Mouse (Mus musculus): ENCODE measurements around the gene Olfr10. TPM values are rescaled to one million over a fixed set of nuclear protein-coding genes. Genes with fewer than 3 reads are reported as not detected.

The Olfr10 gene
- polyA plus RNA-seq, 1 experiment from 2014 or later: not detected

- H3K9me3 ChIP-seq (ENCODE audit: control insufficient read depth, low read length): no peaks in the 10 kb centered on the region
- ATAC-seq (ENCODE audit: low FRiP score) (no peak), DNase-seq (ENCODE audit: low spot score) (no peak)
- no peak overlapping the region for H3K4me2 ChIP-seq (replicated peaks; ENCODE audit: low read depth, low read length)
- H3K9ac ChIP-seq (ENCODE audit: low read depth, low read length): no peak overlapping the region
- no peak overlapping the region for H3K27ac ChIP-seq (ENCODE audit: low read depth, low read length)
- no peaks in the 10 kb centered on the region for H3K27me3 ChIP-seq (ENCODE audit: control insufficient read depth, insufficient read depth, low read length)
- 0 out of 2 replicates have a peak, but pooled peaks cover 2% of the 10 kb centered on the region for H3K36me3 ChIP-seq (ENCODE audit: control insufficient read depth, insufficient read depth, low read length)
- WGBS: 85% methylated on average over 11 of the region's 11 CpGs
- no peaks in the 10 kb centered on the region; the same call in 1 of the 2 replicates for H3K4me1 ChIP-seq (replicated peaks; ENCODE audit: control insufficient read depth, insufficient read depth, low read length)
- no peak overlapping the region for H3K4me3 ChIP-seq (ENCODE audit: low read depth, low read length)
Measured at GRCm38 (mm10) chr11:49264622-49265021, 39.9 kb upstream of the Olfr10 start.

DNA sequence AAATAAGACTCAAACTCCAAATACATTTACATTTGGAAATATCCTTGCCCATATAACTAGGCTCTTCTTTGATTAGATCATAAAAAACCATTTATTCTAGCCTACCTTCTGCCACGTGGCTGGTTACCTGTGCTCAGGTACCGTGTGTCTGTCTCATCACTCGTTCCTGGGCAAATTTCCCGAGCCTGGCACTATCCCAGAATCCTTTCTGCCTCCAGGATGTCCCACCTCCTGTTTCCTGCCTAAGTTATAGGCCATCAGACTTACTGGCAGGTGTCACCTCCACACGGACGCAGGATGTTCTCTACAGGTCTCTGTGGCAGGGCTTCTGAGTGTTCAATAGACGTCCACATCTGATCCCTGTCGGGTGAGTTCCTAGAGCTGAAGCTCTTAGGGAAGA, 39.4 kb upstream of the Olfr10 start:
- DNase-seq (ENCODE audit: low spot score): no peak
- no peaks in the 10 kb centered on the region; the same call in 1 of the 2 replicates for H3K4me1 ChIP-seq (replicated peaks; ENCODE audit: control insufficient read depth, insufficient read depth, low read length)
- H3K36me3 ChIP-seq (ENCODE audit: control insufficient read depth, insufficient read depth, low read length): 0 out of 2 replicates have a peak, but pooled peaks cover 2% of the 10 kb centered on the region
- H3K27me3 ChIP-seq (ENCODE audit: control insufficient read depth, insufficient read depth, low read length): no peaks in the 10 kb centered on the region
- 86% methylated on average over 8 of the region's 8 CpGs for WGBS
- no peak overlapping the region for H3K27ac ChIP-seq (ENCODE audit: low read depth, low read length)
- no peak overlapping the region for H3K9ac ChIP-seq (ENCODE audit: low read depth, low read length)
- no peaks in the 10 kb centered on the region for H3K9me3 ChIP-seq (ENCODE audit: control insufficient read depth, low read length)
- ATAC-seq (ENCODE audit: low FRiP score): no peak
- H3K4me2 ChIP-seq (replicated peaks; ENCODE audit: low read depth, low read length): no peak overlapping the region
- no peak overlapping the region for H3K4me3 ChIP-seq (ENCODE audit: low read depth, low read length)

DNA sequence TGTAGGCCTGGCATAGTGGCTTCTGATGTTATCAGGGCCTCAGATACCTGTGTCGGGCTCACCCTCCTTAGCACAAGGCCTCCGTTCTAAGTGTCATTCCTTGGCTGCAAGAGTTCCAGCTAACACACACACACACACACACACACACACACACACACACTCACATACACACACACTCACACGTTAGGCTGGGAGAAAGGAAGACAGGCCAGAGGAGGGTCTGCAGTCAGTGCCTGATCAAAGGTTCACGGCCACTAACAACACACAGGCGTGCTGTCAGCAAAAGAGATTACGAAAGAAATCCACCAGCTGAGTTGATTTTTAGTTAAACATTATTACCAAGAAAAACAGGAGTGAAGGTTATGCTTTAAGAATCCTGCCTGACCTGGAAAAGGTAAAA, 37.9 kb upstream of the Olfr10 start:
- H3K4me2 ChIP-seq (replicated peaks; ENCODE audit: low read depth, low read length): no peak overlapping the region
- no peak overlapping the region for H3K27ac ChIP-seq (ENCODE audit: low read depth, low read length)
- 0 out of 2 replicates have a peak, but pooled peaks cover 2% of the 10 kb centered on the region for H3K36me3 ChIP-seq (ENCODE audit: control insufficient read depth, insufficient read depth, low read length)
- H3K27me3 ChIP-seq (ENCODE audit: control insufficient read depth, insufficient read depth, low read length): no peaks in the 10 kb centered on the region
- no peak overlapping the region for H3K4me3 ChIP-seq (ENCODE audit: low read depth, low read length)
- 87% methylated on average over 6 of the region's 6 CpGs for WGBS
- H3K9me3 ChIP-seq (ENCODE audit: control insufficient read depth, low read length): no peaks in the 10 kb centered on the region
- H3K4me1 ChIP-seq (replicated peaks; ENCODE audit: control insufficient read depth, insufficient read depth, low read length): no peaks in the 10 kb centered on the region; the same call in 1 of the 2 replicates
- DNase-seq (ENCODE audit: low spot score): no peak
- no peak for ATAC-seq (ENCODE audit: low FRiP score)
- no peak overlapping the region for H3K9ac ChIP-seq (ENCODE audit: low read depth, low read length)

- H3K36me3 ChIP-seq (ENCODE audit: control insufficient read depth, insufficient read depth, low read length): no peaks in the 10 kb centered on the region
- no peak for ATAC-seq (ENCODE audit: low FRiP score)
- no peaks in the 10 kb centered on the region; the same call in 1 of the 2 replicates for H3K4me1 ChIP-seq (replicated peaks; ENCODE audit: control insufficient read depth, insufficient read depth, low read length)
- H3K4me2 ChIP-seq (replicated peaks; ENCODE audit: low read depth, low read length): no peak overlapping the region
- no peak overlapping the region for H3K27ac ChIP-seq (ENCODE audit: low read depth, low read length)
- H3K27me3 ChIP-seq (ENCODE audit: control insufficient read depth, insufficient read depth, low read length): no peaks in the 10 kb centered on the region
- no peak overlapping the region for H3K9ac ChIP-seq (ENCODE audit: low read depth, low read length)
- DNase-seq (ENCODE audit: low spot score): no peak
- H3K4me3 ChIP-seq (ENCODE audit: low read depth, low read length): no peak overlapping the region
- 90% methylated on average over 10 of the region's 10 CpGs for whole genome bisulfite sequencing
- H3K9me3 ChIP-seq (ENCODE audit: control insufficient read depth, low read length): no peaks in the 10 kb centered on the region
Measured at GRCm38 (mm10) chr11:49267316-49267715, 37.2 kb upstream of the Olfr10 start.

DNA sequence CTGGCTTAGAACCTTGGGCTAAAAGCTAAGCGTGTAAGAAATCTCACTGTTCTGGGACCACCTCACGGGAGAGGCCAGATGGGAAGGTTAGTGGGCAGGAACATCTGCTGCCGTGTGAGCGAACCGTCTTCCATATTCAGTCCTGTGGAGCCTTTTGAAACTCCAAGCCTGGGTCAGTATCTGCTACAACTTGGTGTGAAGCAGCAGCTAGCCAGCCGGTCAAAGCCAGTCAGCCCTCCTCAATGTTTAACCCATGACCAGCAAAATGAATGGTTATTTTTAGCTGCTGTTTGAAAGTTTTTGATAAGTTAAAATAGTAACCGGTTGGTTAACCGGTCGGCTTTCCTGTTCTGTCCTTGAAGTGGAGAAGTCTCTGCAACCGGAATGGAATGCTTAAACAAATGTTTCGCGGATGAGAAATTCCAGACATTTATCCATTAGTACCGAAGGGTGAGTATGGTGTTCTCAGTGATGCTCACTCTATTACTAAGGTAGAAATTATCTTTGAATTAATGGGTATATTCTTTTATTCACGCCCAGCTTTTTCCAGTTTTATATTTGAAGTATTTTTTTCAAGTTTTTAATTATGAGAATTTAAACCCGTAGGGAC, 36.5 kb upstream of the Olfr10 start:
- Histone ChIP-seq H3K36me3 (ENCODE audit: control insufficient read depth, insufficient read depth, low read length) (no peaks in the 10 kb centered on the region), H3K4me3 (ENCODE audit: low read depth, low read length) (no peak overlapping the region), H3K27me3 (ENCODE audit: control insufficient read depth, insufficient read depth, low read length) (no peaks in the 10 kb centered on the region), H3K9ac (ENCODE audit: low read depth, low read length) (no peak overlapping the region), H3K27ac (ENCODE audit: low read depth, low read length) (no peak overlapping the region), H3K4me2 (replicated peaks; ENCODE audit: low read depth, low read length) (no peak overlapping the region), H3K9me3 (ENCODE audit: control insufficient read depth, low read length) (no peaks in the 10 kb centered on the region), H3K4me1 (replicated peaks; ENCODE audit: control insufficient read depth, insufficient read depth, low read length) (no peaks in the 10 kb centered on the region; the same call in 1 of the 2 replicates)
- no peak for ATAC-seq (ENCODE audit: low FRiP score)
- WGBS: 87% methylated on average over 15 of the region's 15 CpGs
- no peak for DNase-seq (ENCODE audit: low spot score)

DNA sequence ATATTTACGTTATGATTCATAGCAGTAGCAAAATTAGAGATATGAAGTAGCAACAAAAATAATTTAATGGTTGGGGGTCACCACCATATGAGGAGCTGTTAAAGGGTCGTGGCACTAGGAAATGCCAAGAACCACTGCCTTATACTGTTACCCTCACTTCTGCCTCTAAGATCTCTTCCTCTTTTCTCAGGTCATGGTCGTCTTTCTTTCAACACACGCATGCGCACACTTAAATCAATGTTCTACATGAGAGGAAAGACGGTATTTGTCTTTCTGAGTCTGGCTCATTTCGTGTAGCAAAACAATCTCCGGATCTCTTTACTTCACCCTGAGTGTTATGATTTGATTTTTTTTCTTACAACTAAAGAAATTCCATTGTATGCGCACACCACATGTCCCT, 34.8 kb upstream of the Olfr10 start:
- ATAC-seq (ENCODE audit: low FRiP score): no peak
- 93% methylated on average over 9 of the region's 9 CpGs for WGBS

DNA sequence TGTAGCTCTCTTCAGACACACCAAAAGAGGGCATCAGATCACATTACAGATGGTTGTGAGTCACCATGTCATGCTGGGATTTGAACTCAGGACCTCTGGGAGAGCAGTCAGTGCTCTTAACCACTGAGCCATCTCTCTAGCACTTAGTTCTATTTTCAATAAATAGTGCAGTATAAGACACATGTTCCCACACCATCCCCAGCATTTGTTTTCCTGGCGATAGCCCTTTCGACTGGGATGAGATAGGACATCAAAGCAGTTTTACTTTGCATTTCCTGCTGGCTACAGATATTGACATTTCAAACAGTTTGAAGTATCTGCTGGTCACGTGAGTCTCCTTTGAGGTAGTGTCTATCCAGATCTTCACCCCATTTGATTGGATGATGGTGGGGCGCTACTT, 34.2 kb upstream of the Olfr10 start:
- 92% methylated on average over 4 of the region's 4 CpGs for WGBS
- ATAC-seq (ENCODE audit: low FRiP score) (no peak), DNase-seq (ENCODE audit: low spot score) (no peak)
- Histone ChIP-seq H3K4me1 (replicated peaks; ENCODE audit: control insufficient read depth, insufficient read depth, low read length) (no peaks in the 10 kb centered on the region), H3K9me3 (ENCODE audit: control insufficient read depth, low read length) (no peaks in the 10 kb centered on the region), H3K4me2 (replicated peaks; ENCODE audit: low read depth, low read length) (no peak overlapping the region), H3K27ac (ENCODE audit: low read depth, low read length) (no peak overlapping the region), H3K36me3 (ENCODE audit: control insufficient read depth, insufficient read depth, low read length) (no peaks in the 10 kb centered on the region), H3K9ac (ENCODE audit: low read depth, low read length) (no peak overlapping the region), H3K4me3 (ENCODE audit: low read depth, low read length) (no peak overlapping the region), H3K27me3 (ENCODE audit: control insufficient read depth, insufficient read depth, low read length) (no peaks in the 10 kb centered on the region)

More for the DNA sequence above, 34.8 kb upstream of the Olfr10 start:
- Histone ChIP-seq H3K27me3 (ENCODE audit: control insufficient read depth, insufficient read depth, low read length) (no peaks in the 10 kb centered on the region), H3K4me3 (ENCODE audit: low read depth, low read length) (no peak overlapping the region), H3K9ac (ENCODE audit: low read depth, low read length) (no peak overlapping the region), H3K27ac (ENCODE audit: low read depth, low read length) (no peak overlapping the region), H3K36me3 (ENCODE audit: control insufficient read depth, insufficient read depth, low read length) (no peaks in the 10 kb centered on the region), H3K4me1 (replicated peaks; ENCODE audit: control insufficient read depth, insufficient read depth, low read length) (no peaks in the 10 kb centered on the region), H3K9me3 (ENCODE audit: control insufficient read depth, low read length) (no peaks in the 10 kb centered on the region), H3K4me2 (replicated peaks; ENCODE audit: low read depth, low read length) (no peak overlapping the region)
- no peak for DNase-seq (ENCODE audit: low spot score)

DNA sequence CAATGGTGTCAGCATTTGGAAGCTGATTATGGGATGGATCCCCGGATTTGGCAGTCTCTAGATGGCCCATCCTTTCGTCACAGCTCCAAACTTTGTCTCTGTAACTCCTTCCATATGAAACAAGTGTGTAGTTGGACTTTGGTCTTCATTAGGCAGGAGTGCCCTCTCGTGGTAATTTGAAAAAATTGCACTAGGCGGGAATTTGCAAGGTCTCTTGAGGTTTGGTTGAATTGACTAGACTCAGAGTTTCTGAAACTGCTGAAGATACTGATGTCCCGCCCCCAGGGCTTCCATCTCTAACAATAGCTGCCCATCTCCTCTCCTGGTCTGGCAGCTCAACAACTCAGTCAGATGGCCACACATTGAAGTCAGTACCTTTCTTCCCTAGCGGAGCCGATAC, 33.2 kb upstream of the Olfr10 start:
- no peaks in the 10 kb centered on the region for H3K4me1 ChIP-seq (replicated peaks; ENCODE audit: control insufficient read depth, insufficient read depth, low read length)
- no peak overlapping the region for H3K4me2 ChIP-seq (replicated peaks; ENCODE audit: low read depth, low read length)
- peak; percentile 72 for DNase-seq (ENCODE audit: low spot score)
- H3K4me3 ChIP-seq (ENCODE audit: low read depth, low read length): no peak overlapping the region
- 30% methylated on average over 7 of the region's 7 CpGs for WGBS
- H3K27me3 ChIP-seq (ENCODE audit: control insufficient read depth, insufficient read depth, low read length): no peaks in the 10 kb centered on the region
- no peak overlapping the region for H3K27ac ChIP-seq (ENCODE audit: low read depth, low read length)
- H3K36me3 ChIP-seq (ENCODE audit: control insufficient read depth, insufficient read depth, low read length): no peaks in the 10 kb centered on the region
- H3K9ac ChIP-seq (ENCODE audit: low read depth, low read length): no peak overlapping the region
- peak; percentile 55 for ATAC-seq (ENCODE audit: low FRiP score)
- H3K9me3 ChIP-seq (ENCODE audit: control insufficient read depth, low read length): no peaks in the 10 kb centered on the region

GRCm38 (mm10) chr11:49273834-49274519, 30.6 kb upstream of the Olfr10 start:
- DNase-seq (ENCODE audit: low spot score): peak; percentile 22
- no peak overlapping the region for H3K4me2 ChIP-seq (replicated peaks; ENCODE audit: low read depth, low read length)
- no peaks in the 10 kb centered on the region for H3K27me3 ChIP-seq (ENCODE audit: control insufficient read depth, insufficient read depth, low read length)
- H3K27ac ChIP-seq (ENCODE audit: low read depth, low read length): no peak overlapping the region
- H3K4me3 ChIP-seq (ENCODE audit: low read depth, low read length): no peak overlapping the region
- peak; percentile 51 for ATAC-seq (ENCODE audit: low FRiP score)
- H3K9ac ChIP-seq (ENCODE audit: low read depth, low read length): no peak overlapping the region
- no peaks in the 10 kb centered on the region for H3K9me3 ChIP-seq (ENCODE audit: control insufficient read depth, low read length)
- 66% methylated on average over 11 of the region's 11 CpGs for WGBS
- H3K36me3 ChIP-seq (ENCODE audit: control insufficient read depth, insufficient read depth, low read length): no peaks in the 10 kb centered on the region
- H3K4me1 ChIP-seq (replicated peaks; ENCODE audit: control insufficient read depth, insufficient read depth, low read length): no peaks in the 10 kb centered on the region

Data from hindbrain, embryonic 11.5 days (tissue).